ENCODE assay signal across 10 mouse cellular contexts in the genomic region with DNA sequence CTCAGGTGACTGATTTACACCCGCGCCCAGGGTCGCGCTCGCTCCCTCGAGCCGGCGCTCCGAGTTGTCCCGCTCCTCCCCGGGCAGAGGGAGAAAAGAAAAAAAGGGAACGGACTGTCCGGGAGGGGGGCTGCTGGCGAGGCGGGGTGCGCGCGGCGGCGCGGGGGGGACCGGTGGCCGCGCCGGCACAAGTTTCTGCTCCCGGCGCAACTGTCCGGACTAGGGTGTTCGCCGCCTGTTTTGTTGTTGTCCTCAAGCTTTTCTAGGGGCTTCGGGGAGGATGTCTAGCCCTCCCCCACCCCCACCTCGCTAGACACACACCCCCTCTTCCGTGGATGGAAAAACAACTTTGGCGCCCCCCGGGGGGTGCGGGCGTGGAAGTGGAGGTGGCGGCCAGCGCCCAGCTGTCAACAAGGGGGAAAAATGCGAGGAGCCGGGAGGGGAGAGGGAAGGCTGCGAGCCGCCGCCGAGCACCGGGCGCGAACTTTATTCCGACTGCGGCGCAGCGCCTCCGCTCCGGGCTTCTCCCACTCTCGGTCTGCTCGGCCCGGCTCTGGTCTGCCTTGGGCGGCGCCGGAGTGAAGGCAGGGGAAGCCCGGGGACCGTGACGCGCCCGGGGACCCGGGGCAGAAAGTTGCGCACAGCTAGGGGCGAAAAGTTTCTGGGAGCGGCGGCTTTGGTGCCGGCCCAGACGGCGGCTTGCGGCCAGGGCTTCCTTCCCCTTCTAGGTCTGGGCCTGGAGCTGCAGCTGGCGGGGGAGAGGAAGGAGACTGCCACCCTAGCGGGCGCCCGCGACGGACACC. TPM values are rescaled to one million over a fixed set of nuclear protein-coding genes. Genes with fewer than 3 reads are reported as not detected.
DNase-seq lines count a peak whose midpoint lies in the region; ATAC-seq and TF ChIP-seq lines count a peak whose summit lies in the region.
"Had no signal": no experiment of that assay in that cellular context is flagged by ENCODE, and none has a peak within 500 bp of the region (broad histone marks: within the 10 kb centered on the region; RNA-seq: fewer than 3 reads in every experiment).

TSS of gene Bnc2 (minus strand) at position 105 of the 803 bp plus-strand sequence.

- TF ChIP-seq CTCF in liver, adult 2 months (IDR thresholded peaks at IDR 0.05; ENCODE audit: low read depth, low read length), result no peak

- H3K36me3 ChIP-seq in hindbrain, embryonic 15.5 days, result no peaks in the 10 kb centered on the region
- no peaks in the 10 kb centered on the region for H3K36me3 ChIP-seq in liver, adult 2 months (ENCODE audit: control insufficient read depth, insufficient read depth, low read length)
- no peaks in the 10 kb centered on the region for H3K36me3 ChIP-seq in myocyte (ENCODE audit: control insufficient read depth, insufficient read depth)

- H3K4me3 ChIP-seq in hindbrain, embryonic 15.5 days, result peak within 1 kb of the TSS; percentile 73
- H3K4me3 ChIP-seq in liver, adult 2 months (ENCODE audit: insufficient read depth, low read depth, low read length), result peak within 1 kb of the TSS; percentile 51; the same call in 1 of the 2 replicates
- peak within 1 kb of the TSS; percentile 52 for H3K4me3 ChIP-seq in myocyte

- peak; percentile 3 to 4 for DNase-seq in layer of hippocampus, adult 18-20 months (ENCODE audit: low spot score in 2 of 2)
- no peak for DNase-seq in layer of hippocampus, adult 8-10 months (ENCODE audit: low spot score in 2 of 2)
- DNase-seq in brain, adult 2 months (ENCODE audit: low read depth, low spot score), result peak; percentile 10
- peak; percentile 65 for DNase-seq in gastrocnemius, postnatal 10 days
- no peak for DNase-seq in liver, adult 2 months (ENCODE audit: extremely low read depth, low read depth, low spot score)
- DNase-seq in urinary bladder, postnatal 14 days (ENCODE audit: low spot score), result peak; percentile 43

- H3K27me3 ChIP-seq in hindbrain, embryonic 15.5 days, result peaks cover 66% of the 10 kb centered on the region
- peaks cover 20% of the 10 kb centered on the region for H3K27me3 ChIP-seq in liver, adult 2 months (ENCODE audit: control insufficient read depth, insufficient read depth, low read length)
- H3K27me3 ChIP-seq in myocyte (ENCODE audit: control insufficient read depth, insufficient read depth, insufficient read length), result no peaks in the 10 kb centered on the region

- peak within 1 kb of the TSS; percentile 55 for H3K27ac ChIP-seq in hindbrain, embryonic 15.5 days (replicated peaks)
- no peak within 1 kb of the TSS for H3K27ac ChIP-seq in liver, adult 2 months (replicated peaks; ENCODE audit: insufficient read depth, low read depth, low read length)
- H3K27ac ChIP-seq: macrophage had no signal

- ATAC-seq in hindbrain, embryonic 15.5 days (ENCODE audit: low FRiP score, low read depth), result peak; percentile 66

- under 1% methylated on average over 80 of the region's 80 CpGs for WGBS in hindbrain, embryonic 15.5 days
- 2% methylated on average over 77 of the region's 80 CpGs for WGBS in liver, adult 2 months

- H3K4me2 ChIP-seq in hindbrain, embryonic 15.5 days, result peak within 1 kb of the TSS; percentile 100
- peak within 1 kb of the TSS; percentile 84 for H3K4me2 ChIP-seq in myocyte (ENCODE audit: low read depth)

- H3K9ac ChIP-seq in hindbrain, embryonic 15.5 days, result peak within 1 kb of the TSS; percentile 48
- no peak within 1 kb of the TSS for H3K9ac ChIP-seq in liver, adult 2 months (ENCODE audit: low read depth, low read length)

- TF ChIP-seq POLR2A in liver, adult 2 months (IDR thresholded peaks at IDR 0.05; ENCODE audit: extremely low read depth, insufficient read depth, low read length), result no peak
- peak; percentile 47 for TF ChIP-seq POLR2A in myocyte (IDR thresholded peaks at IDR 0.05; ENCODE audit: insufficient read length, low read depth)

- H3K9me3 ChIP-seq in hindbrain, embryonic 15.5 days, result no peaks in the 10 kb centered on the region

- H3K79me2 ChIP-seq in liver, adult 2 months (ENCODE audit: control insufficient read depth, insufficient read depth, low read length), result no peaks in the 10 kb centered on the region
- H3K79me2 ChIP-seq in myocyte (ENCODE audit: control insufficient read depth, insufficient read depth), result peaks cover 39% of the 10 kb centered on the region

- peaks cover 22% of the 10 kb centered on the region for H3K4me1 ChIP-seq in hindbrain, embryonic 15.5 days (replicated peaks)
- no peaks in the 10 kb centered on the region for H3K4me1 ChIP-seq in liver, adult 2 months (ENCODE audit: control insufficient read depth, insufficient read depth, low read length)

- H3ac ChIP-seq in myocyte (ENCODE audit: control insufficient read depth, insufficient read length), result peak within 1 kb of the TSS; percentile 46

TF ChIP-seq in myocyte, 11 proteins besides CTCF, POLR2A, EP300 and RAD21:
- TF ChIP-seq MYOG (IDR thresholded peaks at IDR 0.05; ENCODE audit: control insufficient read depth in 1 of 3, insufficient read depth in 1 of 3, insufficient read length in 2 of 3, low read depth in 2 of 3) (peak in 1 of 3 experiments; percentile 52), CEBPB (IDR thresholded peaks at IDR 0.05; ENCODE audit: insufficient read depth, poor library complexity, severe bottlenecking) (no peak), E2F4 (IDR thresholded peaks at IDR 0.05; ENCODE audit: insufficient read depth) (no peak), TCF12 (IDR thresholded peaks at IDR 0.05; ENCODE audit: insufficient read depth, poor library complexity, severe bottlenecking) (no peak), MYOD1 (IDR thresholded peaks at IDR 0.05; ENCODE audit: control insufficient read depth in 1 of 3, insufficient read length in 2 of 3, low read depth in 2 of 3) (peak in 1 of 3 experiments; percentile 27), MAX (IDR thresholded peaks at IDR 0.05; ENCODE audit: low read depth) (no peak), TCF3 (IDR thresholded peaks at IDR 0.05; ENCODE audit: insufficient read length, low read depth) (no peak), POLR2AphosphoS2 (IDR thresholded peaks at IDR 0.05; ENCODE audit: insufficient read length, low read depth) (no peak), SRF (IDR thresholded peaks at IDR 0.05; ENCODE audit: control insufficient read depth, insufficient read length, low read depth) (no peak), REST (IDR thresholded peaks at IDR 0.05; ENCODE audit: insufficient read depth, insufficient read length) (no peak), USF1 (IDR thresholded peaks at IDR 0.05; ENCODE audit: low read depth) (no peak)

RNA-seq across cellular contexts. Expression of gene Bnc2, which starts in this region (rescaled TPM):
- total RNA-seq in layer of hippocampus, adult 18-20 months (2021), result 1 to 10 TPM in 1 of 2 experiments, under 1 TPM in 1; 0.76 to 1.0 TPM
- total RNA-seq in layer of hippocampus, adult 8-10 months (2022), result 1 to 10 TPM; 1.2 to 2.2 (median 1.3) TPM
- 10 to 100 TPM in 1 of 2 experiments, 1 to 10 TPM in 1; 8.0 to 11.0 TPM for total RNA-seq in gastrocnemius, postnatal 10 days (2021)
- 15.9 and 18.0 TPM in 2 replicates for polyA plus RNA-seq in hindbrain, embryonic 15.5 days (2015; fragmentation: Nextera tagmentation; extraction: Ambion mirVana)
- total RNA-seq in liver, adult 2 months (2014; rRNA removed), result 0.09 and 0.40 TPM in 2 replicates
- 0.06 and 0.12 TPM in 2 replicates for polyA plus RNA-seq in liver, adult 2 months (2012; rRNA removed)
- polyA plus RNA-seq in myocyte (2012; fragmentation: generic; extraction: Trizol), result 6.4 TPM
- total RNA-seq: MEL had no signal

Comparison
In these comparisons a context has a peak if more than half of its experiments do, and no peak if none do; other contexts are left out.
1. DNase-seq: peak in layer of hippocampus, adult 18-20 months (2 of 2), brain, adult 2 months (single experiment), gastrocnemius, postnatal 10 days (single experiment) and urinary bladder, postnatal 14 days (single experiment); none in layer of hippocampus, adult 8-10 months (0 of 2) and liver, adult 2 months (single experiment).
2. Peak in every context shown above with its lines, with median percentiles within 50 percentile points of each other: H3K4me3 ChIP-seq.